Mouse (Mus musculus) embryonic fibroblast, embryonic 13.5 days (primary cell): ENCODE data around the gene Ripk4. TPM values are rescaled to one million over a fixed set of nuclear protein-coding genes. Genes with fewer than 3 reads are reported as not detected.

Experiments
- H3K27ac ChIP-seq: 2 replicates; pipeline ENCODE4 v1.5.1; 2012; ENCODE audit warnings: low read length, control low read depth, inconsistent platforms; ENCODE audit not compliant: insufficient read depth
- H3K4me1 ChIP-seq: 2 replicates; pipeline ENCODE4 v1.6.1; 2011; ENCODE audit warnings: low read length; ENCODE audit not compliant: control insufficient read depth, insufficient read depth
- H3K4me3 ChIP-seq: 2 replicates; pipeline ENCODE4 v1.5.1; 2011; ENCODE audit warnings: mild to moderate bottlenecking, control low read depth, low read length; ENCODE audit not compliant: insufficient read depth
- CTCF ChIP-seq: IDR thresholded peaks from 2 replicates; pipeline ENCODE4 v1.5.1; 2011; ENCODE audit warnings: mild to moderate bottlenecking, control low read depth, low read length, moderate library complexity, borderline replicate concordance; ENCODE audit not compliant: insufficient read depth
- POLR2A ChIP-seq: IDR thresholded peaks from 2 replicates; pipeline ENCODE4 v1.6.1; 2011; ENCODE audit warnings: low read depth, mild to moderate bottlenecking, control low read depth, low read length, moderate library complexity
- polyA plus RNA-seq: library from polyadenylated mRNA; stranded (reverse); fragments of >200 nt; gene quantifications from 2 replicates; pipeline ENCODE4 v1.2.4, GENCODE M21; 2011; ENCODE audit warnings: low read depth; ENCODE audit not compliant: missing spikeins, insufficient read length

The Ripk4 gene
- 0.32 TPM in 1 of 2 replicates, not detected in the other for polyA plus RNA-seq

- H3K4me1 ChIP-seq, result no peaks in the 10 kb centered on the region
Observed at GRCm38 (mm10) chr16:97763061-97763989, at the start of gene Ripk4. Gene Ripk4 (minus strand): TSS chr16:97763787.

GRCm38 (mm10) chr16:97808881-97809280 lies 45.3 kb upstream of the Ripk4 start:
- no peak overlapping the region for H3K4me3 ChIP-seq
- TF ChIP-seq CTCF (no peak), POLR2A (no peak)

More at GRCm38 (mm10) chr16:97763061-97763989, at the start of gene Ripk4:
- H3K27ac ChIP-seq, result no peak within 1 kb of the TSS
- peak within 1 kb of the TSS; percentile 28 for H3K4me3 ChIP-seq
- TF ChIP-seq POLR2A, result no peak
- TF ChIP-seq CTCF, result no peak

GRCm38 (mm10) chr16:97805646-97806045 lies 42.1 kb upstream of the Ripk4 start:
- no peak overlapping the region for H3K4me3 ChIP-seq
- TF ChIP-seq POLR2A (no peak), CTCF (no peak)
- no peak overlapping the region for H3K27ac ChIP-seq
- no peaks in the 10 kb centered on the region for H3K4me1 ChIP-seq

More at GRCm38 (mm10) chr16:97808881-97809280, 45.3 kb upstream of the Ripk4 start:
- no peak overlapping the region for H3K27ac ChIP-seq
- H3K4me1 ChIP-seq, result no peaks in the 10 kb centered on the region

- Histone ChIP-seq H3K27ac (no peak overlapping the region), H3K4me3 (no peak overlapping the region), H3K4me1 (no peaks in the 10 kb centered on the region)
- TF ChIP-seq CTCF (peak; percentile 70), POLR2A (no peak)
Observed at GRCm38 (mm10) chr16:97804680-97805547, 41.3 kb upstream of the Ripk4 start.

- no peak for TF ChIP-seq POLR2A
- no peak for TF ChIP-seq CTCF
- Histone ChIP-seq H3K27ac (no peak overlapping the region), H3K4me3 (no peak overlapping the region), H3K4me1 (no peaks in the 10 kb centered on the region)
Observed at GRCm38 (mm10) chr16:97797950-97798869, 34.6 kb upstream of the Ripk4 start.

GRCm38 (mm10) chr16:97797212-97797611 lies 33.6 kb upstream of the Ripk4 start:
- H3K27ac ChIP-seq, result no peak overlapping the region
- no peak for TF ChIP-seq CTCF
- TF ChIP-seq POLR2A, result no peak
- no peaks in the 10 kb centered on the region for H3K4me1 ChIP-seq
- no peak overlapping the region for H3K4me3 ChIP-seq

- Histone ChIP-seq H3K27ac (no peak overlapping the region), H3K4me1 (no peaks in the 10 kb centered on the region), H3K4me3 (no peak overlapping the region)
- TF ChIP-seq CTCF, result no peak
- TF ChIP-seq POLR2A, result no peak
Observed at GRCm38 (mm10) chr16:97794256-97794655, 30.7 kb upstream of the Ripk4 start.

- H3K4me1 ChIP-seq, result no peaks in the 10 kb centered on the region
- H3K27ac ChIP-seq, result no peak overlapping the region
- H3K4me3 ChIP-seq, result no peak overlapping the region
- TF ChIP-seq POLR2A (no peak), CTCF (no peak)
Observed at GRCm38 (mm10) chr16:97783057-97783456, 19.5 kb upstream of the Ripk4 start.
